In the genomic region with DNA sequence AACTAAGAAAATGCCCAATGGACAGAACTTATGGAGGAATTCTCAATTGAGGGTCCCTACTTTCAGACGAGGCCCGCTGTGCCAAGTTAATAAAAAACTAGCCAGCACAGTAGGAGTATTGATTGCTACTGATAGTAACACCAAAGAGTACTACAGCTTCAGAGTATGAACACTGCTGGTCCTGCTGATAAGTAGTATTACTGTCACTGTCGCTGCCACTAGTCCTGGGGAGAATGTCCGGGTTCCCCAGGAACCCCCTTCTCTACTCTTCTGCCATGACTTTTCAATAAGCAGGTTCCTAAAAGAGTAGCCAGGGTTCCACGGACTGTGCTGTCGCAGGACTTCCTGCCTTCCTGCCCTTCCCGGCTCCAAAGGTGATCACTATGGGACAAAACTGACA, we compare ENCODE assay signal across 22 mouse cellular contexts. TPM values are rescaled to one million over a fixed set of nuclear protein-coding genes. Genes with fewer than 3 reads are reported as not detected.
DNase-seq lines count a peak whose midpoint lies in the region; ATAC-seq lines count a peak whose summit lies in the region.
"Had no signal": no experiment of that assay in that cellular context is flagged by ENCODE, and none has a peak within 500 bp of the region (broad histone marks: within the 10 kb centered on the region; RNA-seq: fewer than 3 reads in every experiment).

No protein-coding gene starts in this region.

- H3K27ac ChIP-seq in forebrain, embryonic 10.5 days = 0 out of 2 replicates have a peak overlapping the region, but pooled peaks have one; percentile 4
- H3K27ac ChIP-seq in forebrain, embryonic 13.5 days = no peak overlapping the region
- H3K27ac ChIP-seq in liver, embryonic 11.5 days (ENCODE audit: low read depth, low read length) = no peak overlapping the region; the same call in 1 of the 2 replicates
- H3K27ac ChIP-seq in liver, embryonic 15.5 days (replicated peaks) = no peak overlapping the region
- no peak overlapping the region for H3K27ac ChIP-seq in intestine, embryonic 15.5 days
- H3K27ac ChIP-seq: embryonic facial prominence, embryonic 13.5 days; gastrocnemius, adult 2 months; heart, embryonic 10.5 days; hindbrain, embryonic 13.5 days had no signal

- ATAC-seq in forebrain, embryonic 13.5 days = no peak
- ATAC-seq in liver, embryonic 11.5 days (replicated peaks; ENCODE audit: low FRiP score) = peak; percentile 63
- peak; percentile 28; the same call in 1 of the 2 replicates for ATAC-seq in liver, embryonic 15.5 days (ENCODE audit: insufficient read depth)
- peak; percentile 60 for ATAC-seq in megakaryocyte-erythroid progenitor cell, adult 5-6 weeks (replicated peaks; ENCODE audit: low FRiP score, low TSS enrichment, poor library complexity, severe bottlenecking)
- ATAC-seq in granulocyte monocyte progenitor cell, adult 5-6 weeks (replicated peaks; ENCODE audit: poor library complexity, severe bottlenecking) = no peak
- ATAC-seq in intestine, embryonic 15.5 days = no peak
- ATAC-seq: CD4-positive, CD25-positive, alpha-beta regulatory T cell, adult 4 months; forebrain, embryonic 14.5 days had no signal

- H3K9ac ChIP-seq in forebrain, embryonic 13.5 days = no peak overlapping the region
- peak overlapping the region; percentile 26; the same call in 1 of the 2 replicates for H3K9ac ChIP-seq in liver, embryonic 11.5 days (ENCODE audit: low read depth, low read length)
- no peak overlapping the region for H3K9ac ChIP-seq in liver, embryonic 15.5 days
- H3K9ac ChIP-seq in intestine, embryonic 15.5 days = no peak overlapping the region
- H3K9ac ChIP-seq: embryonic facial prominence, embryonic 13.5 days; hindbrain, embryonic 13.5 days had no signal

- H3K4me2 ChIP-seq in forebrain, embryonic 13.5 days = no peak overlapping the region
- 0 out of 2 replicates have a peak overlapping the region, but pooled peaks have one; percentile 11 for H3K4me2 ChIP-seq in liver, embryonic 11.5 days
- no peak overlapping the region for H3K4me2 ChIP-seq in liver, embryonic 15.5 days
- no peak overlapping the region for H3K4me2 ChIP-seq in intestine, embryonic 15.5 days (replicated peaks)
- H3K4me2 ChIP-seq: embryonic facial prominence, embryonic 13.5 days; hindbrain, embryonic 13.5 days had no signal

- 88% methylated on average over 7 of the region's 7 CpGs for WGBS in forebrain, embryonic 10.5 days
- 91% methylated on average over 7 of the region's 7 CpGs for WGBS in forebrain, embryonic 13.5 days
- 54% methylated on average over 7 of the region's 7 CpGs for WGBS in liver, embryonic 11.5 days
- WGBS in liver, embryonic 15.5 days (ENCODE audit: insufficient replicate concordance) = 33% methylated on average over 7 of the region's 7 CpGs
- 70% methylated on average over 7 of the region's 7 CpGs for WGBS in intestine, embryonic 15.5 days

- H3K27me3 ChIP-seq in forebrain, embryonic 10.5 days (ENCODE audit: poor library complexity, severe bottlenecking) = no peaks in the 10 kb centered on the region
- no peaks in the 10 kb centered on the region for H3K27me3 ChIP-seq in forebrain, embryonic 13.5 days
- no peaks in the 10 kb centered on the region for H3K27me3 ChIP-seq in liver, embryonic 11.5 days (replicated peaks; ENCODE audit: control insufficient read depth, insufficient read depth, low read length)
- no peaks in the 10 kb centered on the region for H3K27me3 ChIP-seq in liver, embryonic 15.5 days
- no peaks in the 10 kb centered on the region for H3K27me3 ChIP-seq in intestine, embryonic 15.5 days (replicated peaks)
- H3K27me3 ChIP-seq: embryonic facial prominence, embryonic 13.5 days; hindbrain, embryonic 13.5 days had no signal

- no peaks in the 10 kb centered on the region for H3K9me3 ChIP-seq in forebrain, embryonic 10.5 days
- no peaks in the 10 kb centered on the region for H3K9me3 ChIP-seq in forebrain, embryonic 13.5 days (replicated peaks)
- no peaks in the 10 kb centered on the region for H3K9me3 ChIP-seq in liver, embryonic 11.5 days (ENCODE audit: control insufficient read depth, low read length)
- no peaks in the 10 kb centered on the region for H3K9me3 ChIP-seq in liver, embryonic 15.5 days (replicated peaks)
- no peaks in the 10 kb centered on the region for H3K9me3 ChIP-seq in intestine, embryonic 15.5 days
- H3K9me3 ChIP-seq: embryonic facial prominence, embryonic 13.5 days; heart, embryonic 10.5 days; hindbrain, embryonic 13.5 days had no signal

- DNase-seq in forebrain, embryonic 10.5 days (ENCODE audit: extremely low spot score, low spot score) = no peak
- no peak for DNase-seq in liver, embryonic 11.5 days (ENCODE audit: low spot score)
- DNase-seq in liver = no peak
- DNase-seq: adrenal gland, postnatal 10 days; B cell, adult 2 months; cerebellum, adult 11 months; cerebellum, adult 9-11 months; cerebellum, postnatal 36 days; gastrocnemius, adult 2 months; gastrocnemius, postnatal 25 days; heart, adult 11 months; heart, postnatal 10 days had no signal

- no peak overlapping the region for H3K4me3 ChIP-seq in forebrain, embryonic 10.5 days
- no peak overlapping the region for H3K4me3 ChIP-seq in forebrain, embryonic 13.5 days
- no peak overlapping the region for H3K4me3 ChIP-seq in liver, embryonic 11.5 days (ENCODE audit: low read depth, low read length)
- no peak overlapping the region for H3K4me3 ChIP-seq in liver, embryonic 15.5 days (replicated peaks)
- no peak overlapping the region for H3K4me3 ChIP-seq in intestine, embryonic 15.5 days (replicated peaks)
- H3K4me3 ChIP-seq: embryonic facial prominence, embryonic 13.5 days; gastrocnemius, adult 2 months; heart, embryonic 10.5 days; hindbrain, embryonic 13.5 days had no signal

- H3K4me1 ChIP-seq in forebrain, embryonic 10.5 days = peaks cover 11% of the 10 kb centered on the region
- H3K4me1 ChIP-seq in forebrain, embryonic 13.5 days = peaks cover 5% of the 10 kb centered on the region; the same call in 1 of the 2 replicates
- peaks cover 16% of the 10 kb centered on the region for H3K4me1 ChIP-seq in liver, embryonic 11.5 days (replicated peaks; ENCODE audit: control insufficient read depth, insufficient read depth, low read length)
- peaks cover 53% of the 10 kb centered on the region for H3K4me1 ChIP-seq in liver, embryonic 15.5 days (replicated peaks)
- 0 out of 2 replicates have a peak, but pooled peaks cover 2% of the 10 kb centered on the region for H3K4me1 ChIP-seq in intestine, embryonic 15.5 days (replicated peaks)

- H3K36me3 ChIP-seq in forebrain, embryonic 10.5 days (replicated peaks) = no peaks in the 10 kb centered on the region
- H3K36me3 ChIP-seq in forebrain, embryonic 13.5 days (ENCODE audit: poor library complexity, severe bottlenecking) = no peaks in the 10 kb centered on the region
- H3K36me3 ChIP-seq in liver, embryonic 11.5 days (ENCODE audit: control insufficient read depth, insufficient read depth, low read length) = no peaks in the 10 kb centered on the region
- H3K36me3 ChIP-seq in liver, embryonic 15.5 days (replicated peaks) = no peaks in the 10 kb centered on the region
- no peaks in the 10 kb centered on the region for H3K36me3 ChIP-seq in intestine, embryonic 15.5 days
- H3K36me3 ChIP-seq: embryonic facial prominence, embryonic 13.5 days; heart, embryonic 10.5 days; hindbrain, embryonic 13.5 days had no signal

RNA-seq across cellular contexts. Expression of gene Abcc4, which starts 41.4 kb away (rescaled TPM):
- polyA plus RNA-seq in forebrain, embryonic 10.5 days (2016; fragmentation: Nextera tagmentation; extraction: Ambion mirVana) = 3.0 and 3.6 TPM in 2 replicates
- polyA plus RNA-seq in forebrain, embryonic 13.5 days (2015; fragmentation: Nextera tagmentation; extraction: Ambion mirVana) = 0.96 and 1.2 TPM in 2 replicates
- 4.5 and 5.8 TPM in 2 replicates for polyA plus RNA-seq in liver, embryonic 11.5 days (2014; fragmentation: Nextera tagmentation; extraction: Ambion mirVana)
- 1.8 and 1.9 TPM in 2 replicates for polyA plus RNA-seq in liver, embryonic 15.5 days (2015; fragmentation: Nextera tagmentation; extraction: Ambion mirVana)
- 20.5 and 25.4 TPM in 2 replicates for total RNA-seq in megakaryocyte-erythroid progenitor cell, adult 5-6 weeks (2014; fragmentation: Nextera tagmentation)
- total RNA-seq in megakaryocyte-erythroid progenitor cell, adult 5-6 weeks (2017) = 12.2 and 15.6 TPM in 2 replicates
- total RNA-seq in granulocyte monocyte progenitor cell, adult 5-6 weeks (2014; fragmentation: Nextera tagmentation) = 42.4 and 42.7 TPM in 2 replicates
- 34.0 and 38.8 TPM in 2 replicates for total RNA-seq in granulocyte monocyte progenitor cell, adult 5-6 weeks (2017)
- polyA plus RNA-seq in intestine, embryonic 15.5 days (2015; fragmentation: Nextera tagmentation; extraction: Ambion mirVana) = 2.2 and 2.3 TPM in 2 replicates

Comparison
In these comparisons a context has a peak if more than half of its experiments do, and no peak if none do; other contexts are left out.
1. ATAC-seq: peak in liver, embryonic 11.5 days (single experiment), liver, embryonic 15.5 days (single experiment) and megakaryocyte-erythroid progenitor cell, adult 5-6 weeks (single experiment); none in forebrain, embryonic 13.5 days (single experiment), granulocyte monocyte progenitor cell, adult 5-6 weeks (single experiment) and intestine, embryonic 15.5 days (single experiment).